Mouse (Mus musculus) thymus, adult 2 months (tissue): ENCODE measurements around the gene Pde4d. TPM values are rescaled to one million over a fixed set of nuclear protein-coding genes. Genes with fewer than 3 reads are reported as not detected.

Experiments used
- DNase-seq: peaks from one replicate; pipeline ENCODE4 v3.0.0; 2021
- H3K27ac ChIP-seq: fragments of 200-500 bp; 2 replicates; pipeline ENCODE4 v1.5.1; 2012; ENCODE audit warnings: low read length, control low read depth; ENCODE audit not compliant: control insufficient read depth, insufficient read depth
- H3K27me3 ChIP-seq: fragments of 200-500 bp; 2 replicates; pipeline ENCODE4 v1.6.1; 2012; ENCODE audit warnings: mild to moderate bottlenecking, low read length, moderate library complexity, mixed read lengths; ENCODE audit not compliant: control insufficient read depth, insufficient read depth
- H3K36me3 ChIP-seq: fragments of 200-500 bp; 2 replicates; pipeline ENCODE4 v1.6.1; 2012; ENCODE audit warnings: mild to moderate bottlenecking, low read length, moderate library complexity; ENCODE audit not compliant: control insufficient read depth, insufficient read depth
- H3K4me1 ChIP-seq: fragments of 200-500 bp; replicated peaks from 2 replicates; pipeline ENCODE4 v1.6.1; 2012; ENCODE audit warnings: low read length; ENCODE audit not compliant: control insufficient read depth, insufficient read depth
- H3K4me3 ChIP-seq: fragments of 200-500 bp; 2 replicates; pipeline ENCODE4 v1.5.1; 2012; ENCODE audit warnings: mild to moderate bottlenecking, low read length, control low read depth, moderate library complexity; ENCODE audit not compliant: control insufficient read depth, insufficient read depth
- CTCF ChIP-seq: fragments of 200-500 bp; IDR thresholded peaks from 2 replicates; pipeline ENCODE4 v1.5.1; 2012; ENCODE audit warnings: mild to moderate bottlenecking, control low read depth, low read length, moderate library complexity, borderline replicate concordance; ENCODE audit not compliant: control insufficient read depth, poor library complexity, insufficient read depth; ENCODE audit errors: extremely low read depth
- POLR2A ChIP-seq: fragments of 200-500 bp; IDR thresholded peaks from 2 replicates; pipeline ENCODE4 v1.6.1; 2012; ENCODE audit warnings: mild to moderate bottlenecking, low read length, control low read depth, moderate library complexity; ENCODE audit not compliant: control insufficient read depth, poor library complexity, insufficient read depth; ENCODE audit errors: extremely low read depth
- WGBS: fragments of 180-500 bp; shearing (Covaris S2); methylation state at CpG from one replicate; pipeline ENCODE4 v1.1.7; 2018; 5-methylcytosine and 5-hydroxymethylcytosine counted together
- polyA plus RNA-seq: library from polyadenylated mRNA; depleted of rRNA; stranded (reverse); fragments of >200 nt; gene quantifications from 2 replicates; pipeline ENCODE4 v1.2.3, GENCODE M21; 2012

The Pde4d gene
- polyA plus RNA-seq, 1 experiment, result 35.2 TPM

GRCm38 (mm10) chr13:109690558-109690957, 1240.8 kb downstream of the Pde4d start:
- Histone ChIP-seq H3K4me3 (no peak overlapping the region), H3K27me3 (no peaks in the 10 kb centered on the region), H3K36me3 (no peaks in the 10 kb centered on the region), H3K27ac (no peak overlapping the region), H3K4me1 (no peaks in the 10 kb centered on the region)
- TF ChIP-seq POLR2A, result no peak
- no peak for TF ChIP-seq CTCF
- no peak for DNase-seq
- 97% methylated on average over 5 of the region's 5 CpGs for WGBS

GRCm38 (mm10) chr13:109692851-109693250, 1243.1 kb downstream of the Pde4d start:
- H3K27me3 ChIP-seq, result no peaks in the 10 kb centered on the region
- no peak for DNase-seq
- no peak overlapping the region for H3K27ac ChIP-seq
- TF ChIP-seq POLR2A, result no peak
- no peak for TF ChIP-seq CTCF
- no peaks in the 10 kb centered on the region for H3K4me1 ChIP-seq
- WGBS, result 79% methylated on average over 3 of the region's 3 CpGs
- no peaks in the 10 kb centered on the region for H3K36me3 ChIP-seq
- H3K4me3 ChIP-seq, result no peak overlapping the region

- no peaks in the 10 kb centered on the region for H3K4me1 ChIP-seq
- no peak for DNase-seq
- WGBS, result 79% methylated on average over 2 of the region's 2 CpGs
- H3K27ac ChIP-seq, result no peak overlapping the region
- H3K4me3 ChIP-seq, result no peak overlapping the region
- no peaks in the 10 kb centered on the region for H3K36me3 ChIP-seq
- TF ChIP-seq CTCF, result no peak
- no peak for TF ChIP-seq POLR2A
- no peaks in the 10 kb centered on the region for H3K27me3 ChIP-seq
Measured at GRCm38 (mm10) chr13:109693769-109694168, 1244.0 kb downstream of the Pde4d start.

- Histone ChIP-seq H3K27me3 (no peaks in the 10 kb centered on the region), H3K36me3 (no peaks in the 10 kb centered on the region), H3K4me3 (no peak overlapping the region), H3K4me1 (no peaks in the 10 kb centered on the region), H3K27ac (no peak overlapping the region)
- no peak for DNase-seq
- WGBS, result 97% methylated on average over 2 of the region's 2 CpGs
- TF ChIP-seq POLR2A (no peak), CTCF (no peak)
Measured at GRCm38 (mm10) chr13:109694293-109694692, 1244.5 kb downstream of the Pde4d start.

GRCm38 (mm10) chr13:109695098-109695497, 1245.3 kb downstream of the Pde4d start:
- DNase-seq, result no peak
- Histone ChIP-seq H3K4me3 (no peak overlapping the region), H3K36me3 (no peaks in the 10 kb centered on the region), H3K27ac (no peak overlapping the region), H3K27me3 (no peaks in the 10 kb centered on the region), H3K4me1 (no peaks in the 10 kb centered on the region)
- WGBS, result 90% methylated on average over 6 of the region's 6 CpGs
- TF ChIP-seq CTCF (no peak), POLR2A (no peak)

GRCm38 (mm10) chr13:109706141-109706540, 1256.4 kb downstream of the Pde4d start:
- no peak overlapping the region for H3K4me3 ChIP-seq
- 90% methylated on average over 2 of the region's 2 CpGs for WGBS
- H3K36me3 ChIP-seq, result no peaks in the 10 kb centered on the region
- H3K4me1 ChIP-seq, result no peaks in the 10 kb centered on the region
- DNase-seq, result no peak
- no peak for TF ChIP-seq CTCF
- no peak for TF ChIP-seq POLR2A
- H3K27me3 ChIP-seq, result no peaks in the 10 kb centered on the region
- no peak overlapping the region for H3K27ac ChIP-seq

GRCm38 (mm10) chr13:109706579-109706978, 1256.8 kb downstream of the Pde4d start:
- no peak overlapping the region for H3K27ac ChIP-seq
- H3K4me1 ChIP-seq, result no peaks in the 10 kb centered on the region
- no peak overlapping the region for H3K4me3 ChIP-seq
- no peaks in the 10 kb centered on the region for H3K36me3 ChIP-seq
- WGBS, result 96% methylated on average over 5 of the region's 5 CpGs
- no peak for DNase-seq
- no peaks in the 10 kb centered on the region for H3K27me3 ChIP-seq
- TF ChIP-seq POLR2A (no peak), CTCF (no peak)
